Mouse (Mus musculus): ENCODE measurements around the gene Gm12216.

Gene Gm12216

GRCm38 (mm10) chr11:53742353-53742752 lies 116.7 kb downstream of the Gm12216 start:
- DNase-seq (ENCODE audit: low read depth, low spot score) = peak; percentile 43

GRCm38 (mm10) chr11:53737573-53737946 lies 121.5 kb downstream of the Gm12216 start:
- DNase-seq (ENCODE audit: low read depth, low spot score) = peak; percentile 87

GRCm38 (mm10) chr11:53736771-53737572 lies 122.1 kb downstream of the Gm12216 start:
- peak; percentile 93 for DNase-seq (ENCODE audit: low read depth, low spot score)

GRCm38 (mm10) chr11:53735682-53736245 lies 123.3 kb downstream of the Gm12216 start:
- peak; percentile 63 for DNase-seq (ENCODE audit: low read depth, low spot score)

GRCm38 (mm10) chr11:53734970-53735681 lies 123.9 kb downstream of the Gm12216 start:
- no peak for DNase-seq (ENCODE audit: low read depth, low spot score)

DNA sequence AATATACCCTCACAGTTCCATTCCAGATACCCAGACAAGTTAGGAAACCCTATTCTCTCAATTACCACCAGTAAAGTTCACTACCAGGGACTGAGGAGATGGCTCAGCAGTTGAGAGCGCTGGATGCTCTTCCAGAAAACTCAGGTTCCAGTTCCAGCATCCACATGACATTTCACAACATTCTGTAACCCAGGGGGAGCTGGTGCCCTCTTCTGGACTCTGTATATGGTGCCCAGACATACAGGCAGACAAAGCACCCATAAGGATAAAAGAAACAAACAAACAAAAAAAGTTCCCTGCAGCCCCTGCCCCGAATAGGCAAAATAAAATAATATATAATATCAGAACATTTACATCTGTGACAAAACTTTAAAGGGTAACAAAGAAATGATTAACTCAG lies 124.6 kb downstream of the Gm12216 start:
- DNase-seq (ENCODE audit: low read depth, low spot score) = peak; percentile 18

DNA sequence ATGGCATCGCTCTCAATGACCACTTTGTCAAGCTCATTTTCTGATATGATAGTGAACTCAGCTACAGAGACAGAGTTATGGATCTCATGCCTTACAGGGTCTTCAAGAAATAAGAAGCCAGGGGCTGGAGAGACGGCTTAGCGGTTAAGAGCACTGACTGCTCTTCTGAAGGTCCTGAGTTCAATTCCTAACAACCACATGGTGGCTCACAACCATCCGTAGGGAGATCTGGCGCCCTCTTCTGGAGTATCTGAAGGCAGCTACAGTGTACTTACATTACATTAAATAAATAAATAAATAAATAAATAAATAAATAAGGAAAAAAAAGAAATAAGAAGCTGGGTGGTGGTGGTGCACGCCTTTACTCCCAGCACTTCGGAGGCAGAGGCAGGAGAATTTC lies 125.2 kb downstream of the Gm12216 start:
- DNase-seq (ENCODE audit: low read depth, low spot score) = peak; percentile 40
